Mouse (Mus musculus): ENCODE data around the gene F11r. TPM values are rescaled to one million over a fixed set of nuclear protein-coding genes. Genes with fewer than 3 reads are reported as not detected.
A peak's percentile ranks its signal among the peaks of the same experiment; 100 is the strongest.

F11r gene
- total and polyA plus RNA-seq, 3 experiments: 0.74 to 1.6 (median 1.3) TPM

DNA sequence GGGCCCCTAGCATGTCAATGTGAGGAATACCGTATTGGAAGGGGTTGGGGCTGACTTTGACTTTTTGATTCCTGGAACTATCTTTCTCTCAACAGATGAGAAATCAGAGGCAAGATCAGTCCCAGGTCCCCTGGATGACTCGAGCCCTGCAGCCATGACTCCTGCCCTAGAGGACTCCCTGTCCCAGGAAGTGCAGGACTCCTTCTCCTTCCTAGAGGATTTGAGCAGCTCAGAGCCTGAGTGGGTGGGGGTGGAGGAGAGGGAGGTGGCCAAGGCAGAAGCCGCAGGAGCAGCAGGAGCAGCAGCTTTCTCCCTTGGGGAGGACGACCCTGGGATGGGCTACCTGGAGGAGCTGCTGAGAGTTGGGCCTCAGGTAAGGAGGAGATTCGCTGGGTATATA lies 30.1 kb upstream of the F11r start:
- in situ Hi-C loops (cut with MboI; ENCODE audit: low pct_ligation_motif_present, low pct_unique_long_range_greater_than_20kb, low sequenced_read_pairs) (no loop called here), dilution Hi-C loops (cut with MboI; ENCODE audit: extremely low pct_ligation_motif_present, extremely low pct_unique_long_range_greater_than_20kb, low sequenced_read_pairs) (no loop called here)
- no peak overlapping the region for H3K4me2 ChIP-seq (ENCODE audit: insufficient read depth, low read depth, poor library complexity, severe bottlenecking)
- no peaks in the 10 kb centered on the region for H3K27me3 ChIP-seq (replicated peaks)
- DNase-seq (ENCODE audit: extremely low read depth): no peak
- H3K27ac ChIP-seq (ENCODE audit: insufficient read depth, low read depth): no peak overlapping the region
- TF ChIP-seq ETS1 (conservative IDR thresholded peaks at IDR 0.05; ENCODE audit: low read depth, low read length) (no peak), TBP (conservative IDR thresholded peaks at IDR 0.05; ENCODE audit: low read depth, low read length) (no peak), PAX5 (IDR thresholded peaks at IDR 0.05; ENCODE audit: low read length) (no peak)
- H3K9ac ChIP-seq (ENCODE audit: insufficient read depth, low read depth): no peak overlapping the region
- H3K4me3 ChIP-seq (replicated peaks in 1 of 3; ENCODE audit: low read depth in 2 of 3, low read length in 2 of 3, poor library complexity in 1 of 3): no peak overlapping the region
- peaks cover 61 to 70% of the 10 kb centered on the region in 2 experiments for H3K36me3 ChIP-seq (replicated peaks in 1 of 2; ENCODE audit: control insufficient read depth in 1 of 2, insufficient read depth in 1 of 2, low read length in 1 of 2)
- H3K79me2 ChIP-seq (replicated peaks; ENCODE audit: control insufficient read depth, extremely low read depth, insufficient read depth, poor library complexity, severe bottlenecking): peaks cover 4% of the 10 kb centered on the region
- peaks cover 2 to 31% of the 10 kb centered on the region in 2 experiments; a peak in 2 of 4 replicates for H3K4me1 ChIP-seq (ENCODE audit: control insufficient read depth in 1 of 2, insufficient read depth in 2 of 2)
- H3K9me3 ChIP-seq (replicated peaks; ENCODE audit: low read length): no peaks in the 10 kb centered on the region

DNA sequence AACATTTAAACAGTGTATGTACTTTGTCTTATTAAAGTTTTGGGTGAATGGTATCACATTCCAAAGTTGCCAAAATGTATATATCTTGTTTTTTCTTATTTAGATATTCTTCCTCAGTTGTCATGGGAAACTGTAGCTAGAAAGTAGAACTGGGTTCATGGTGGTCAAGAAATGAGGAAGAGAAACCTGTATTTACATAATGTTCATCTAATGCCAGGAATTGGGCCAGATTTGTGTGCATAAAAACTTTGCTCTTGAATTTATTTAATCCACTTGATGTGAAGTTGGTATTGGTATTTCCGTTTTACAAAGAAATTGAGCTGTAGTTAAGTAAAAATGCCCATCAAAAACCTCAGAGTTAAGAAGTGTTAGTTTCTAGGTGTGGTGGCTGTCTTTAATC lies 27.1 kb upstream of the F11r start:
- in situ Hi-C loops (cut with MboI; ENCODE audit: low pct_ligation_motif_present, low pct_unique_long_range_greater_than_20kb, low sequenced_read_pairs) (no loop called here), dilution Hi-C loops (cut with MboI; ENCODE audit: extremely low pct_ligation_motif_present, extremely low pct_unique_long_range_greater_than_20kb, low sequenced_read_pairs) (no loop called here)
- Histone ChIP-seq H3K4me1 (ENCODE audit: control insufficient read depth in 1 of 2, insufficient read depth in 2 of 2) (peaks cover 8 to 53% of the 10 kb centered on the region in 2 experiments; a peak in 3 of 4 replicates), H3K27me3 (replicated peaks) (no peaks in the 10 kb centered on the region), H3K36me3 (replicated peaks in 1 of 2; ENCODE audit: control insufficient read depth in 1 of 2, insufficient read depth in 1 of 2, low read length in 1 of 2) (peaks cover 36 to 61% of the 10 kb centered on the region in 2 experiments), H3K27ac (ENCODE audit: insufficient read depth, low read depth) (no peak overlapping the region), H3K4me3 (replicated peaks in 1 of 3; ENCODE audit: low read depth in 2 of 3, low read length in 2 of 3, poor library complexity in 1 of 3) (no peak overlapping the region), H3K4me2 (ENCODE audit: insufficient read depth, low read depth, poor library complexity, severe bottlenecking) (no peak overlapping the region), H3K9ac (ENCODE audit: insufficient read depth, low read depth) (no peak overlapping the region), H3K79me2 (replicated peaks; ENCODE audit: control insufficient read depth, extremely low read depth, insufficient read depth, poor library complexity, severe bottlenecking) (peaks cover 32% of the 10 kb centered on the region), H3K9me3 (replicated peaks; ENCODE audit: low read length) (no peaks in the 10 kb centered on the region)
- TF ChIP-seq GABPA (IDR thresholded peaks at IDR 0.05; ENCODE audit: insufficient replicate concordance, low read depth, low read length) (no peak), ZKSCAN1 (IDR thresholded peaks at IDR 0.05; ENCODE audit: borderline replicate concordance, low read depth, low read length) (no peak), ZNF384 (IDR thresholded peaks at IDR 0.05; ENCODE audit: low read depth, low read length) (0 out of 2 replicates have a peak, but pooled peaks have one; percentile 18), NRF1 (IDR thresholded peaks at IDR 0.05; ENCODE audit: low read depth, low read length) (no peak), TCF12 (IDR thresholded peaks at IDR 0.05; ENCODE audit: low read depth, low read length) (no peak), TBP (conservative IDR thresholded peaks at IDR 0.05; ENCODE audit: low read depth, low read length) (no peak), MAX (IDR thresholded peaks at IDR 0.05; ENCODE audit: low read length) (no peak), E2F4 (IDR thresholded peaks at IDR 0.05; ENCODE audit: insufficient replicate concordance, low read depth, low read length) (no peak), MXI1 (IDR thresholded peaks at IDR 0.05; ENCODE audit: low read depth, low read length) (no peak), KAT2A (IDR thresholded peaks at IDR 0.05; ENCODE audit: insufficient replicate concordance, low read length) (no peak), JUN (IDR thresholded peaks at IDR 0.05; ENCODE audit: insufficient read depth, low read depth, low read length) (no peak), IRF4 (IDR thresholded peaks at IDR 0.05; ENCODE audit: low read depth, low read length) (peak; percentile 93), EP300 (IDR thresholded peaks at IDR 0.05; ENCODE audit: low read length) (peak; percentile 90)
- DNase-seq (ENCODE audit: extremely low read depth): peak; percentile 71
